Mouse (Mus musculus) hindbrain, embryonic 15.5 days (tissue): ENCODE results near the gene Sin3b. TPM values are rescaled to one million over a fixed set of nuclear protein-coding genes. Genes with fewer than 3 reads are reported as not detected.

Experiments
- ATAC-seq: fragments of 200-750 bp; cut with Nextera tagmentation; 2 replicates; pipeline ENCODE4 v1.8.0; 2017; ENCODE audit warnings: low read depth, moderate number of reproducible peaks, moderate TSS enrichment; ENCODE audit not compliant: low FRiP score
- H3K27ac ChIP-seq: fragments of 300-500 bp; sonication (generic); replicated peaks from 2 replicates; pipeline ENCODE4 v1.5.1; 2015; ENCODE audit warnings: mild to moderate bottlenecking, inconsistent platforms
- H3K27me3 ChIP-seq: fragments of 300-500 bp; sonication (generic); 2 replicates; pipeline ENCODE4 v1.6.1; 2015; ENCODE audit warnings: control low read depth, inconsistent platforms
- H3K36me3 ChIP-seq: fragments of 300-500 bp; sonication (generic); 2 replicates; pipeline ENCODE4 v1.6.1; 2015; ENCODE audit warnings: control low read depth, inconsistent platforms
- H3K4me1 ChIP-seq: fragments of 300-500 bp; sonication (generic); replicated peaks from 2 replicates; pipeline ENCODE4 v1.6.1; 2015; ENCODE audit warnings: control low read depth, inconsistent platforms
- H3K4me2 ChIP-seq: fragments of 300-500 bp; sonication (generic); 2 replicates; pipeline ENCODE4 v1.6.1; 2015; ENCODE audit warnings: moderate library complexity, mild to moderate bottlenecking, inconsistent platforms
- H3K4me3 ChIP-seq: fragments of 300-500 bp; sonication (generic); 2 replicates; pipeline ENCODE4 v1.5.1; 2015; ENCODE audit warnings: mild to moderate bottlenecking, inconsistent platforms
- H3K9ac ChIP-seq: fragments of 300-500 bp; sonication (generic); 2 replicates; pipeline ENCODE4 v1.6.1; 2015; ENCODE audit warnings: inconsistent platforms
- H3K9me3 ChIP-seq: fragments of 300-500 bp; sonication (generic); 2 replicates; pipeline ENCODE4 v1.6.1; 2016; ENCODE audit warnings: control low read depth, inconsistent platforms
- WGBS: fragments of 180-500 bp; shearing (Covaris S2); methylation state at CpG from one replicate; pipeline ENCODE4 v1.1.7; 2015; 5-methylcytosine and 5-hydroxymethylcytosine counted together
- polyA plus RNA-seq: library from polyadenylated mRNA; unstranded; fragments of >200 nt; fragmentation: Nextera tagmentation; extraction: Ambion mirVana; gene quantifications from 2 replicates; pipeline ENCODE4 v1.2.1, GENCODE M21; 2015

The Sin3b gene
- polyA plus RNA-seq, 1 experiment from 2014 or later, result 174 TPM

DNA sequence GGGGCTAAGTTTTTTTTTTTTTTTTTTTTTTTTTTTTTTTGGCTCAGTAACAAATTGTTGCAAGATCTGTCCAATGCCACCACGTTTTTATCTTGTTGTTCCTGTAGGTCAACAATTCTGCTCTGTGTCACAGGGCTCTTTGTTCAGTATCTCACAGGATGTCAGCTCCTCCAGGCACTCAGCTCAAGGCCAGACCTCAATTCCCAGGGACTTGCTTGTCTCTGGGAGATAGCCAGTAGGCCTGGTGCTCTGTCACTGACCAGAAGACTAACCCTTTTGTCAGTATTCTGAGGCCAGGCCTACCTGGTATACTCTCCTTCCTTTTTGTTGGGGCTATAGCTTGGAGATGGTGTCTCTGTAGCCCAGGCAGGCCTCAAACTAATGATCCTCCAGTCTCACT is 2.5 kb upstream of the Sin3b start:
- Histone ChIP-seq H3K36me3 (peaks cover 10% of the 10 kb centered on the region), H3K4me3 (no peak overlapping the region), H3K4me1 (peaks cover 11% of the 10 kb centered on the region), H3K9me3 (no peaks in the 10 kb centered on the region), H3K27ac (no peak overlapping the region), H3K27me3 (no peaks in the 10 kb centered on the region), H3K9ac (no peak overlapping the region), H3K4me2 (no peak overlapping the region)
- WGBS, result 40% methylated on average over 1 of the region's 1 CpGs
- no peak for ATAC-seq

DNA sequence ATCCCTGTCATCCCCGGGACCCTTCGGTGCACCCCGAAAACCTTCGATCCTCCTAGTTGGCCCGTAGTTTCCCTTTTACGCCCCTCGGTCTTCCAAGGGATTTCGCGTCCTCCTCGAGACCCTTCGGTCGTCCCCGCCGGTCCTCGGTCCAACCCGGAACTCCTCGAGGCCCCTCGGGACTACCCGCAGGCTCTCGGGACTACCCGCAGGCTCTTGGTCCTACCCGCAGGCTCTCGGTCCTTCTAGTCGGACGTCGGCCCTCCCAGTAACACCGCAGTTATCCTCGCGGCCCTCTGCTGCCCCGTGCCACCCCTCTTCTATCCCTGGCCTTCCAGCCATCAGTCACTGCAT is 541 bp downstream of the Sin3b start:
- WGBS, result under 1% methylated on average over 30 of the region's 30 CpGs
- ATAC-seq, result peak; percentile 32
- peak overlapping the region; percentile 69; the same call in 1 of the 2 replicates for H3K27ac ChIP-seq

DNA sequence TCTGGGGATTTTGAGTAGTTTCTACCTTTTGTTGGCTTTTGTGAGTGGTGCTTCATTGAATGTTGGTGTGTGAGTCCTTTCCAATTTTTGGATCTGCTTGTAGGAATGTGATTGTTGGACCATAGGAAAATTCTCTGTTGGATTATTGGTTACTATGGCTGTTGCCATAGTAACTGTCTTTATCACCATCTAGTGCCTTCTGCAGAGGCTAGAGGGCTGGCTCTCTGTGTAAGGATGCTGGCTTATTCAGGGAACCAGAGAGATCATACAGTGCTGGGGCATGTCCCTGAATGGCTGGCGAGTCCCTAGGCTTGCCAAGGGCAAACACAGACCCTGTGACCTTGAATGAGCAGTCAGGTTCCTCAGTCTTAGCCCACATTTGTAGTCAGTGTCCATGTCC is 5.6 kb downstream of the Sin3b start:
- H3K36me3 ChIP-seq, result peaks cover 88% of the 10 kb centered on the region
- 57% methylated on average over 1 of the region's 1 CpGs for WGBS
- no peak overlapping the region for H3K4me3 ChIP-seq
- no peaks in the 10 kb centered on the region for H3K27me3 ChIP-seq
- ATAC-seq, result peak; percentile 58; the same call in 1 of the 2 replicates
- no peak overlapping the region for H3K27ac ChIP-seq
- H3K4me2 ChIP-seq, result no peak overlapping the region
- H3K9ac ChIP-seq, result no peak overlapping the region
- H3K9me3 ChIP-seq, result no peaks in the 10 kb centered on the region
- H3K4me1 ChIP-seq, result peaks cover 24% of the 10 kb centered on the region

More for the DNA sequence above, 541 bp downstream of the Sin3b start:
- H3K4me1 ChIP-seq, result peaks cover 20% of the 10 kb centered on the region
- H3K4me2 ChIP-seq, result peak overlapping the region; percentile 88
- no peaks in the 10 kb centered on the region for H3K27me3 ChIP-seq
- H3K9ac ChIP-seq, result peak overlapping the region; percentile 72
- peak overlapping the region; percentile 56 for H3K4me3 ChIP-seq
- no peaks in the 10 kb centered on the region for H3K9me3 ChIP-seq
- peaks cover 40% of the 10 kb centered on the region for H3K36me3 ChIP-seq

DNA sequence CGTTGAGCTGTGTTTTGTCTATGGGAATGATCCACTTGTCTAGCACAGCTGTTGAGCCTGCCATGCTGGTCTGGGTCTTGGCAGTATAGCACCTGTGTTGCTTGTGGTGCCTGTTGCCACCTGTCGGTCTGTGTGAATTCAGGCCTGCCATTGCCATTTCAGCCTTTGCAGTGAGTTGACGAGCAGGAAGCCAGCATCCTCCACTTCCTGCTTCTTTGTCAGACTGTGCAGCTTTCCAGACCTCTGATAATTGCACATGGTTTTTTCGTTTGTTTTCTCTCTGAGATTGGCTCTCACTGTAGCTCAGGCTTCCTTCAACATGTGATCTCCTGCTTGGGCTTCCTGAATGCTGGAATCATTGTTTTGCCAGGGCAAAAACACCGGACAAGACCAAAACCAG is 11.9 kb downstream of the Sin3b start:
- no peaks in the 10 kb centered on the region for H3K27me3 ChIP-seq
- H3K9ac ChIP-seq, result no peak overlapping the region
- peaks cover 94% of the 10 kb centered on the region for H3K36me3 ChIP-seq
- H3K4me1 ChIP-seq, result no peaks in the 10 kb centered on the region
- ATAC-seq, result no peak
- no peak overlapping the region for H3K27ac ChIP-seq
- no peak overlapping the region for H3K4me2 ChIP-seq
- no peaks in the 10 kb centered on the region for H3K9me3 ChIP-seq
- WGBS, result 87% methylated on average over 5 of the region's 5 CpGs
- no peak overlapping the region for H3K4me3 ChIP-seq

DNA sequence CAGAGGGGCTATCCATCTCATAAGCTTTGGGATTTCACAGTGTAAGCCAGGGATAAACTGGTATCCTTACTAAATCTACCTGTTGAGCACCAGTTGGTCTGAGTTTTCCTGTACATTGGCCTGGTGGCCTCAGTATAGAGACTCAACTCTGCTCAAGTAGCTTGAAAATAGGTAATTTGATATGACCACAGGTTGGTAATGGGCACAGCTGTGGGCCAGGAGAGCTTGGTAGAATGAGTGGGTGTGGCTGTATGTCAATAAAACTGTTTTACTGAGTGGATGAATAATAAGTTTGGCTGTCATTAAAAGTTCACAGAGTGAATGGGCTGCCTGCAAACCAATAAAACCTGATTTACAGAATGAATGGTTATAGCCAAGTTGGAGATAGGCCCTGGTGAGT is 13.8 kb downstream of the Sin3b start:
- Histone ChIP-seq H3K4me3 (no peak overlapping the region), H3K4me2 (no peak overlapping the region), H3K4me1 (no peaks in the 10 kb centered on the region), H3K9me3 (no peaks in the 10 kb centered on the region), H3K9ac (no peak overlapping the region), H3K27me3 (no peaks in the 10 kb centered on the region), H3K36me3 (peaks cover 81% of the 10 kb centered on the region), H3K27ac (no peak overlapping the region)
- no peak for ATAC-seq

DNA sequence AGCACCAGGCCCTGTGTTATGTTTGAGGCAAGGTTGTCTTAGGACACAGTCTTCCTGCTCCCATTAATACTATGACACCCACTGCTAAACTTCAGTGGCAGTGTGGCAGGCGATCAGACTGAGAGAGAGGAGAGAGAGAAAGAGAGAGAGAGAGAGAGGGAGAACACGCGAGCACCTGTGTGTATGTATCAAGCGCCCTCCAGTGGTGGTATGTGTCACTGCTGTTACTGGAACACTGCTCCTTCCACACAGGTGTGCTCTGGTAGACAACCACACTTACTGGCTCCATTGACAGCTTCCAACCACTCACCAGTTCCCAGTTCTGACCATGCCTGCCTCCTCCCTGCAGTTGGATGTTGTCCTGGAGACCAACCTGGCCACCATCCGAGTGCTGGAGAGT is 23.0 kb downstream of the Sin3b start:
- H3K27ac ChIP-seq, result no peak overlapping the region
- H3K4me1 ChIP-seq, result no peaks in the 10 kb centered on the region
- peak; percentile 58 for ATAC-seq
- no peak overlapping the region for H3K4me3 ChIP-seq
- no peak overlapping the region for H3K4me2 ChIP-seq
- peaks cover 92% of the 10 kb centered on the region for H3K36me3 ChIP-seq
- no peaks in the 10 kb centered on the region for H3K27me3 ChIP-seq
- H3K9ac ChIP-seq, result no peak overlapping the region
- no peaks in the 10 kb centered on the region for H3K9me3 ChIP-seq
- WGBS, result 54% methylated on average over 5 of the region's 5 CpGs

DNA sequence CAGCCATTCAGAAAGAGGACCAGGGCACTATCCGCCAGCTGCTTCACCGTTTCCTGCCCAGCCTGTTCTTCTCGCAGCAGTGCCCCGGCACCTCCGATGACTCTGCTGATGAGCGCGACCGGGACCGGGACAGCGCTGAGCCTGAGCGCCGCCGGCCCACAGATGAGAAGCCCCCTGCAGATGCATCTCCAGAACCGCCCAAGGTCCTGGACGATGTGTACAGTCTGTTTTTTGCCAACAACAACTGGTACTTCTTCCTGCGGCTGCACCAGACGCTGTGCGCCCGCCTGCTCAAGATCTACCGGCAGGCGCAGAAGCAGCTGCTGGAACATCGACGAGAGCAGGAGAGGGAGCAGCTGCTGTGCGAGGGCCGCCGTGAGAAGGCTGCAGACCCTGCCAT is 26.8 kb downstream of the Sin3b start:
- no peak overlapping the region for H3K4me3 ChIP-seq
- no peaks in the 10 kb centered on the region for H3K9me3 ChIP-seq
- H3K36me3 ChIP-seq, result peaks cover 91% of the 10 kb centered on the region
- H3K27ac ChIP-seq, result no peak overlapping the region
- H3K9ac ChIP-seq, result no peak overlapping the region
- H3K4me2 ChIP-seq, result no peak overlapping the region
- H3K4me1 ChIP-seq, result no peaks in the 10 kb centered on the region
- H3K27me3 ChIP-seq, result no peaks in the 10 kb centered on the region
- WGBS, result 96% methylated on average over 26 of the region's 26 CpGs
- ATAC-seq, result no peak

DNA sequence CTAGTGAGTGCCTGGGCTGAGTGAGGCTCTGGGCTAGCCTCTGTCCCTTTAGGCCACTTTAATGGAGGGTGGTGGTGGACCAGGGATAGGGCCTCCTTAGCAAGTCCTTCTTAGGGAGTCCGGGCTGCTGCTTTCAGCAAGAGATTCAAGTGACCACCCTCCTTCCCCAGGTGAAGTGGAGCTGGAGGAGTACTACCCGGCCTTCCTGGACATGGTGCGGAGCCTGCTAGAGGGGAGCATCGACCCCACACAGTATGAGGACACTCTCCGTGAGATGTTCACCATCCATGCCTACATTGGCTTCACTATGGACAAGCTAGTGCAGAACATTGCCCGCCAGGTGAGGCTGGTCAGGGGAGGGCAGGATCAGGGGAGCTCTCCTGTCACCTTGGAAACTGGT is 27.2 kb downstream of the Sin3b start:
- no peak for ATAC-seq
- no peak overlapping the region for H3K27ac ChIP-seq
- WGBS, result 93% methylated on average over 6 of the region's 6 CpGs

DNA sequence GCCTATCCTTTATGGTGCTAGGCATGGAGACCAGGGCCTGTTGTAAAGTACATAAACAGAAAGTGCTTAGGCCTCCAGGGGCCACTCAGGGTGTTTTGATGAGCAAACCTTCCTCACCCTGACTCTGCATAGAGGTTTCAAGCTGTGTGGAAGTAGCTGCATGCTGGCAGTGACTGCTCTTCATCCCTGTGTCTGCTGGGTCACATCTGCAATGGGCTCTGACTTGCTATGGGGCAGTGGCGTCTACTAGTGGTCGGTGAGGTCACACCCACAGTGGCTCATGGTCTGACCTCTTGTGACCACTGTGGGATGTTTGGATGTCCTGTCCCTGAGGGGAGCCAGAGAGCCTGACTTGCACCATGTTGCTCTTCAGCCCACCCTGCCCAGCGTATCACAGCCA is 28.0 kb downstream of the Sin3b start:
- H3K4me2 ChIP-seq, result no peak overlapping the region
- no peaks in the 10 kb centered on the region for H3K4me1 ChIP-seq
- H3K27ac ChIP-seq, result no peak overlapping the region
- no peak overlapping the region for H3K4me3 ChIP-seq
- H3K36me3 ChIP-seq, result peaks cover 89% of the 10 kb centered on the region
- WGBS, result 81% methylated on average over 3 of the region's 3 CpGs
- no peaks in the 10 kb centered on the region for H3K27me3 ChIP-seq
- no peak for ATAC-seq
- no peak overlapping the region for H3K9ac ChIP-seq
- no peaks in the 10 kb centered on the region for H3K9me3 ChIP-seq

More for the DNA sequence above, 27.2 kb downstream of the Sin3b start:
- Histone ChIP-seq H3K27me3 (no peaks in the 10 kb centered on the region), H3K9ac (no peak overlapping the region), H3K9me3 (no peaks in the 10 kb centered on the region), H3K4me1 (no peaks in the 10 kb centered on the region), H3K4me2 (no peak overlapping the region), H3K4me3 (no peak overlapping the region), H3K36me3 (peaks cover 87% of the 10 kb centered on the region)

DNA sequence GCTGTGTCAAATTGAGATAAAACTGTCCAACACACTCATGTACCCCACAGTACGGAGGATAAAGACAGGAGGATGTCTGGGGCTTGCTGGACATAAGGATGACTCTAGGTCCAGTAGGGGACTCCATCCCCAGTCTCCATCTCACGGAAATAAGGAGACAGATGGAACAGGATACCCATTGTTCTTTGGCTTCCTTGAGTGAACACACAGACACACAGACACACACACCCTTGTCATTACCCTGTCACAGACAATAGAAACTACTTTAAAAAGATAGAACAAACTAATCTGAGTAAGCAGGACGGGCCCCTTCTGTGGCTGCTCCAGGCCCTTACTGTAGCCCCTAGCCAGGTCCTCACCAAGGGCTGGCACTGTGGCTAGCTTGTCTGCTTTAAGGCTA is 29.2 kb downstream of the Sin3b start:
- H3K4me1 ChIP-seq, result no peaks in the 10 kb centered on the region
- peaks cover 89% of the 10 kb centered on the region for H3K36me3 ChIP-seq
- no peak overlapping the region for H3K27ac ChIP-seq
- H3K4me3 ChIP-seq, result no peak overlapping the region
- no peaks in the 10 kb centered on the region for H3K27me3 ChIP-seq
- no peak for ATAC-seq
- 82% methylated on average over 3 of the region's 3 CpGs for WGBS
- no peaks in the 10 kb centered on the region for H3K9me3 ChIP-seq
- no peak overlapping the region for H3K4me2 ChIP-seq
- H3K9ac ChIP-seq, result no peak overlapping the region

DNA sequence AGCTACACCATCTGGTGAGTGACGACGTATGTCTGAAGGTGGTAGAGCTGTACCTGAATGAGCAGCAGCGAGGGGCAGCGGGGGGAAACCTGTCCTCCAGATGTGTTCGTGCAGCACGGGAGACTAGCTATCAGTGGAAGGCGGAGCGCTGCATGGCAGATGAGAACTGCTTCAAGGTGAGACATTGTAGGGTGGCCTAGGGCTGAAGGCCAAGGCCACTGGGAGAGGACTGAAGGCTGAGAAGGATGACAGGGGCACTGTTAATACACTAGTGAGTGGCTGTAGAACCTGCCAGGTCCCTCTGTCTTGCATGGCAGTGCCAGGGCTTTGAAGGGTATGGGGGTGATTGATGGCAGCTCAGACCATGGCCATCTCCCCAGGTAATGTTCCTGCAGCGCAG is 30.1 kb downstream of the Sin3b start:
- H3K27ac ChIP-seq, result no peak overlapping the region
- H3K36me3 ChIP-seq, result peaks cover 87% of the 10 kb centered on the region
- ATAC-seq, result no peak
- H3K27me3 ChIP-seq, result no peaks in the 10 kb centered on the region
- 93% methylated on average over 9 of the region's 9 CpGs for WGBS
- no peak overlapping the region for H3K4me2 ChIP-seq
- no peaks in the 10 kb centered on the region for H3K4me1 ChIP-seq
- H3K4me3 ChIP-seq, result no peak overlapping the region
- H3K9me3 ChIP-seq, result no peaks in the 10 kb centered on the region
- no peak overlapping the region for H3K9ac ChIP-seq

DNA sequence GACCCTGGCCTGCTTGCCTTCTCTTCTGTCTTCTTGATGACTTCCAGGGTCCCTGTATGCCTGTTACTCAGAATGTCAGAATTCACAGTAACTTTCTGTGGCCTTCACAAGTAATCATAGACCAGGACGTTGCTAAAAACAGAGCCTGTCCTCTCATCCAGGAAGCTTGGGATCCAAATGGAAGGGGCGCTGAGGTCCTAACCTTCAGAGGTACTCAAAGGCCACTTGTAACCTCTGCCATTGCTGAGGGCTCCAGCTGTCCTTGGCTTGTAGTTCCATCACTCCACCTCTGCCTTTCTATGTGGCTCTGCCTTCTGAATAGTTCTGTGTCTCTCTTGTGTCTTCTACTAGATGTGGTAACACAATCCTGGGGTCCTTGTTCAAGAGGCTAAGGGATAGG is 30.7 kb downstream of the Sin3b start:
- peaks cover 87% of the 10 kb centered on the region for H3K36me3 ChIP-seq
- H3K9me3 ChIP-seq, result no peaks in the 10 kb centered on the region
- no peak overlapping the region for H3K4me3 ChIP-seq
- no peak overlapping the region for H3K4me2 ChIP-seq
- no peak overlapping the region for H3K27ac ChIP-seq
- H3K4me1 ChIP-seq, result no peaks in the 10 kb centered on the region
- no peak for ATAC-seq
- H3K9ac ChIP-seq, result no peak overlapping the region
- no peaks in the 10 kb centered on the region for H3K27me3 ChIP-seq
- WGBS, result 96% methylated on average over 2 of the region's 2 CpGs

DNA sequence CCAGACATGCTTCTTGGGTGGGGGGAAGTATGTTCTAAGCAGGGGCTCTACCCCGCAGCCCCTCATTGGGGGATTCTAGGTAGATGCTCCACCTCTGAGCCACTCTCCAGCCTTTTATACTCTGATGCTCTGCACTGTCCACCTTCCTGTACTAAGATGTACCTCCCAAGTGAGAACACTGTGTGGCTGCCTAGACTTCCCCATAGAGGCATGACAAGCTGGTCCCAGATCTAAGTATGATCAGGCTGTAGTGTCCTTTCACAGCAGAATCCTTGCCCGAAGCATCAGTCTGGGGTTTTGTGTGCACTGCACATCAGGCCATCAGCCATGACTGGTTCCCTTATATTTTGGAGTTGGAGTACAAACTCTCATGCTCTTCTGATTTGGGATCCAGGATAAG is 32.9 kb downstream of the Sin3b start:
- WGBS, result 97% methylated on average over 2 of the region's 2 CpGs
- H3K9me3 ChIP-seq, result no peaks in the 10 kb centered on the region
- no peak overlapping the region for H3K27ac ChIP-seq
- H3K36me3 ChIP-seq, result peaks cover 68% of the 10 kb centered on the region
- ATAC-seq, result no peak
- no peaks in the 10 kb centered on the region for H3K4me1 ChIP-seq
- no peaks in the 10 kb centered on the region for H3K27me3 ChIP-seq
- no peak overlapping the region for H3K9ac ChIP-seq
- no peak overlapping the region for H3K4me3 ChIP-seq
- no peak overlapping the region for H3K4me2 ChIP-seq
